In the genomic region with DNA sequence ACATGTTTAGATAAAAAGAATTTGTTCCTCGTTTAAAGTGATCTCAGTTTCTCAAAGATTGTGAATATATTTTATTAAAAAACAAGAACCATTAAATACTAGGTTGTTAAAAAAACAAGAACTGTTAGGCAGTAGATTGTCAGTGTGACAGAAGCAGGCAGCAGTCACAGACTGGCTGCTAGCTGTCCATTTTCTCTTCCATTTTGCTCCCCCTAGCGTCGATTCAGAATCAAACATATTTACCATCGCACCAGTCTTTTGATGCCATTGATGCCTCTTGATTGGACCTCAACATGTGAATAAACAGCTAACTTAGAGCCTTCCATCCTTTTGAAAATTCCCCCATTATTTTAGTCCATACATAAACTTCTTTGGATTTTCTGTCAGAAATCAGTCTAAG, we compare ENCODE assay signal across 7 mouse cellular contexts.
DNase-seq lines count a peak whose midpoint lies in the region; ATAC-seq and TF ChIP-seq lines count a peak whose summit lies in the region.

No protein-coding gene starts in this region.

- WGBS in forebrain, postnatal 0 days: 61% methylated on average over 4 of the region's 4 CpGs

- DNase-seq in left cerebral cortex, adult 2 months (ENCODE audit: extremely low spot score in 1 of 2, low spot score in 2 of 2): no peak
- DNase-seq in left cerebral cortex, adult 8-10 months (ENCODE audit: low spot score in 2 of 2): no peak
- DNase-seq in ES-CJ7 (ENCODE audit: low read depth, low spot score): peak; percentile 62
- peak; percentile 72 for DNase-seq in ZHBTc4 (ENCODE audit: low read depth, low spot score)
- DNase-seq in forebrain, postnatal 0 days: peak; percentile 54
- DNase-seq in urinary bladder, adult 2 months (ENCODE audit: low spot score): no peak
- DNase-seq in frontal cortex, postnatal 25 days (ENCODE audit: low spot score in 2 of 2): no peak

- H3K27ac ChIP-seq in left cerebral cortex, adult 2 months: no peak overlapping the region
- no peak overlapping the region for H3K27ac ChIP-seq in forebrain, postnatal 0 days (ENCODE audit: low read depth, low read length)

- no peak overlapping the region for H3K4me2 ChIP-seq in forebrain, postnatal 0 days (ENCODE audit: low read depth)

- no peak overlapping the region for H3K4me3 ChIP-seq in left cerebral cortex, adult 2 months
- H3K4me3 ChIP-seq in forebrain, postnatal 0 days (ENCODE audit: low read depth, low read length): no peak overlapping the region

- no peaks in the 10 kb centered on the region for H3K27me3 ChIP-seq in forebrain, postnatal 0 days (ENCODE audit: insufficient read depth, low read length)

- ATAC-seq in forebrain, postnatal 0 days: peak; percentile 55; the same call in 1 of the 2 replicates

- peak; percentile 71 for TF ChIP-seq CTCF in left cerebral cortex, adult 2 months (IDR thresholded peaks at IDR 0.05)
- peak; percentile 69 for TF ChIP-seq CTCF in forebrain, postnatal 0 days (IDR thresholded peaks at IDR 0.05; ENCODE audit: low read depth)

- intact Hi-C loops in left cerebral cortex, adult 2 months (cut with DNase I): loop anchor here (2.0 to 10.0 kb wide), 3 partner anchors 81 to 959 kb away; no protein-coding TSS in a partner anchor

- no peak overlapping the region for H3K9ac ChIP-seq in forebrain, postnatal 0 days

- H3K4me1 ChIP-seq in forebrain, postnatal 0 days (ENCODE audit: insufficient read depth): no peaks in the 10 kb centered on the region

- H3K9me3 ChIP-seq in forebrain, postnatal 0 days (ENCODE audit: low read length): no peaks in the 10 kb centered on the region

- peaks cover 23% of the 10 kb centered on the region; the same call in 1 of the 2 replicates for H3K36me3 ChIP-seq in forebrain, postnatal 0 days (ENCODE audit: insufficient read depth)

Comparison
In these comparisons a context has a peak if more than half of its experiments do, and no peak if none do; other contexts are left out.
1. DNase-seq: peak in ES-CJ7 (single experiment), ZHBTc4 (single experiment) and forebrain, postnatal 0 days (single experiment); none in left cerebral cortex, adult 2 months (0 of 2), left cerebral cortex, adult 8-10 months (0 of 2), urinary bladder, adult 2 months (single experiment) and frontal cortex, postnatal 25 days (0 of 2).